Mouse (Mus musculus) CD4-positive, CD25-positive, alpha-beta regulatory T cell, adult 4 months (primary cell): ENCODE measurements at regions not wholly inside any gene's neighbourhood (a gene's known extent, or its start where the extent isn't known, plus 50 kb on each side); places are given as distances from the start of the nearest gene placed in this dataset.

Experiments used
- ATAC-seq: one replicate; pipeline ENCODE4 v1.8.0; 2017

- ATAC-seq: no peak
These were observed 202.7 kb upstream of the A230072I06Rik start for GRCm38 (mm10) chr8:12075943-12076342.

GRCm38 (mm10) chr8:12076811-12077375, 201.7 kb upstream of the A230072I06Rik start:
- no peak for ATAC-seq

GRCm38 (mm10) chr8:12077896-12078295, 200.7 kb upstream of the A230072I06Rik start:
- no peak for ATAC-seq

GRCm38 (mm10) chr8:12078679-12079566, 199.7 kb upstream of the A230072I06Rik start:
- ATAC-seq: no peak

GRCm38 (mm10) chr8:12081536-12081935, 197.1 kb upstream of the A230072I06Rik start:
- ATAC-seq: no peak

- ATAC-seq: no peak
These were observed 191.3 kb upstream of the A230072I06Rik start for GRCm38 (mm10) chr8:12087192-12087800.

- no peak for ATAC-seq
These were observed 178.5 kb upstream of the A230072I06Rik start for GRCm38 (mm10) chr8:12100145-12100544.

GRCm38 (mm10) chr8:12103296-12103695, 175.3 kb upstream of the A230072I06Rik start:
- ATAC-seq: no peak

GRCm38 (mm10) chr8:12105106-12105901, 173.3 kb upstream of the A230072I06Rik start:
- no peak for ATAC-seq

- ATAC-seq: no peak
These were observed 170.0 kb upstream of the A230072I06Rik start for GRCm38 (mm10) chr8:12108578-12108977.

- no peak for ATAC-seq
These were observed 167.0 kb upstream of the A230072I06Rik start for GRCm38 (mm10) chr8:12111626-12112025.

- no peak for ATAC-seq
These were observed 165.6 kb upstream of the A230072I06Rik start for GRCm38 (mm10) chr8:12113023-12113422.

- no peak for ATAC-seq
These were observed 152.1 kb upstream of the A230072I06Rik start for GRCm38 (mm10) chr8:12126374-12127001.

- ATAC-seq: no peak
These were observed 151.4 kb upstream of the A230072I06Rik start for GRCm38 (mm10) chr8:12127106-12127800.

- no peak for ATAC-seq
These were observed 150.7 kb upstream of the A230072I06Rik start for GRCm38 (mm10) chr8:12127801-12128490.

- no peak for ATAC-seq
These were observed 148.0 kb upstream of the A230072I06Rik start for GRCm38 (mm10) chr8:12130591-12130990.

GRCm38 (mm10) chr8:12134200-12134599, 144.4 kb upstream of the A230072I06Rik start:
- ATAC-seq: no peak

- ATAC-seq: no peak
These were observed 143.0 kb upstream of the A230072I06Rik start for GRCm38 (mm10) chr8:12135392-12136177.

GRCm38 (mm10) chr8:12136178-12136455, 142.5 kb upstream of the A230072I06Rik start:
- ATAC-seq: no peak

GRCm38 (mm10) chr8:12137496-12137895, 141.1 kb upstream of the A230072I06Rik start:
- ATAC-seq: no peak
